Mouse (Mus musculus) midbrain, embryonic 16.5 days (tissue): Measurements from ENCODE around the gene Zfp119b. TPM values are rescaled to one million over a fixed set of nuclear protein-coding genes. Genes with fewer than 3 reads are reported as not detected.

Source experiments
- ATAC-seq: fragments of 200-750 bp; cut with Nextera tagmentation; 2 replicates; pipeline ENCODE4 v1.8.0; 2017; ENCODE audit warnings: moderate TSS enrichment
- H3K27ac ChIP-seq: fragments of 300-500 bp; sonication (generic); 2 replicates; pipeline ENCODE4 v1.5.1; 2014; ENCODE audit warnings: mild to moderate bottlenecking, low read length, mixed read lengths
- H3K27me3 ChIP-seq: fragments of 300-500 bp; sonication (generic); 2 replicates; pipeline ENCODE4 v1.6.1; 2014; ENCODE audit warnings: low read depth, low read length, mixed read lengths; ENCODE audit not compliant: control insufficient read depth, insufficient read depth
- H3K36me3 ChIP-seq: fragments of 300-500 bp; sonication (generic); 2 replicates; pipeline ENCODE4 v1.6.1; 2014; ENCODE audit warnings: mild to moderate bottlenecking, low read length, moderate library complexity, mixed read lengths; ENCODE audit not compliant: control insufficient read depth, insufficient read depth
- H3K4me1 ChIP-seq: fragments of 300-500 bp; sonication (generic); 2 replicates; pipeline ENCODE4 v1.6.1; 2014; ENCODE audit warnings: mild to moderate bottlenecking, low read length, mixed read lengths; ENCODE audit not compliant: control insufficient read depth, insufficient read depth
- H3K4me2 ChIP-seq: fragments of 300-500 bp; sonication (generic); 2 replicates; pipeline ENCODE4 v1.6.1; 2014; ENCODE audit warnings: mild to moderate bottlenecking, low read length, mixed read lengths
- H3K4me3 ChIP-seq: fragments of 300-500 bp; sonication (generic); 2 replicates; pipeline ENCODE4 v1.5.1; 2014; ENCODE audit warnings: low read depth, mild to moderate bottlenecking, low read length, moderate library complexity, mixed read lengths
- H3K9ac ChIP-seq: fragments of 300-500 bp; sonication (generic); 2 replicates; pipeline ENCODE4 v1.6.1; 2014; ENCODE audit warnings: low read depth, low read length, mixed read lengths
- H3K9me3 ChIP-seq: fragments of 300-500 bp; sonication (generic); replicated peaks from 2 replicates; pipeline ENCODE4 v1.6.1; 2014; ENCODE audit warnings: mild to moderate bottlenecking, low read length, mixed read lengths; ENCODE audit not compliant: control insufficient read depth, poor library complexity, severe bottlenecking
- WGBS: fragments of 180-500 bp; shearing (Covaris S2); extraction: QIAGEN DNeasy Blood & Tissue Kit; methylation state at CpG from one replicate; pipeline ENCODE4 v1.1.7; 2014; 5-methylcytosine and 5-hydroxymethylcytosine counted together
- polyA plus RNA-seq: library from polyadenylated mRNA; unstranded; fragments of >200 nt; fragmentation: Nextera tagmentation; extraction: Ambion mirVana; gene quantifications from 2 replicates; pipeline ENCODE4 v1.2.1, GENCODE M21; 2015

Zfp119b gene
- polyA plus RNA-seq, result 10.1 and 11.2 TPM in 2 replicates

DNA sequence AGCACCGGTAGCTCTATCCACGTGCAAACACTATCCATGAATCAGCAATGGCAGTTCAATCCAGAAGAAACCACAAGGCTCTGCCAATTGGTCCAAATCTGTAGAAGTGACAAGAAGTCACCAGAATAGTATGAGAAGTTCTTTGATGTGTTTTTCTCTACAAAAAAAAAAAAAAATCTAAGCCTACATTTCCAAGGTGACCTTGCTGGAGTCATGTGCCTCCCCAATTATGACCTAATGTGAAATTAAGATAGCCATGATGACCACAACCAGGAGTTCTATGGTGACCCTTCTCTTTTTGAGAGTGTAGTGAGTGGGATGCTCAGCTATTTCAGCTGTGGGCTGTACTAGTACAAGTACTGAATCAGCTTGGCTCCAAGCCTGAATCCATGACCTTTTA is at the start of gene Zfp119b:
Gene Zfp119b, minus strand, starts transcription at position 101 of the 400 bp plus-strand sequence.
- Histone ChIP-seq H3K9ac (no peak within 1 kb of the TSS), H3K4me1 (peaks cover 4% of the 10 kb centered on the region; the same call in 1 of the 2 replicates), H3K4me2 (no peak within 1 kb of the TSS), H3K9me3 (no peaks in the 10 kb centered on the region), H3K4me3 (no peak within 1 kb of the TSS), H3K27ac (no peak within 1 kb of the TSS), H3K27me3 (no peaks in the 10 kb centered on the region), H3K36me3 (no peaks in the 10 kb centered on the region)
- WGBS, result 98% methylated on average over 2 of the region's 2 CpGs
- no peak for ATAC-seq

GRCm38 (mm10) chr17:55996007-55996406 is 46.7 kb upstream of the Zfp119b start:
- Histone ChIP-seq H3K4me1 (no peaks in the 10 kb centered on the region), H3K27ac (no peak overlapping the region), H3K9me3 (no peaks in the 10 kb centered on the region), H3K4me2 (no peak overlapping the region), H3K4me3 (no peak overlapping the region), H3K9ac (no peak overlapping the region), H3K27me3 (peaks cover 8% of the 10 kb centered on the region), H3K36me3 (peaks cover 37% of the 10 kb centered on the region)
- ATAC-seq, result no peak
- whole genome bisulfite sequencing, result 89% methylated on average over 15 of the region's 15 CpGs

DNA sequence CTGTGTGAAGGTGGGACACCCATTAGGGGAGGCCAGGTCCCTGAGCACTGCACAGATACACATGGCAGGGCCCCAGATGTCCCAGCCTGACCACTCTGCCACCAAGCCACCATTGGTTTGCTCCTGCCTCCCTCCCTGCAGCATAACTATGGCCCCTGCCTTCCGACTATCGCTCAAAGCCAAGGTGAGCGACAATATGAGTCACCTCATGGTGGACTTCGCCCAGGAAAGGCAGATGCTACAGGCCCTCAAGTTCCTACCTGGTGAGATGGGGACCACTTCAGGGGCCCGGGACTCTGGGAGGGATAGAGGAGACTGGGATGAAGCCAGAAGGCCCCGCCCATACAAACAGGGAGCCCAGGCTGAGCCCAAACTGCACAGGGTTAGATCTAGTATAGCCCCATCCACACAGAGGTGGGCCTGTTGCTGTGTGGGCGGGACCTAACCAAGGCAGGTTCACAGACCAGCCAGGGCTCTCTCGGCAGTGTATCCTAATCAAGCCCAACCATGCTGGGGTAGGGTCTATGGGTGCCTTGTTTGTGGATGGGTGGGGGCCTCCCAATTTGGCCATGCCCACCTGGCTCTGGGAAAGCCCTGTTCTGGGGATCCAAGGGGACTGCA is 41.1 kb upstream of the Zfp119b start:
- Histone ChIP-seq H3K9ac (no peak overlapping the region), H3K27ac (no peak overlapping the region), H3K4me3 (no peak overlapping the region), H3K36me3 (peaks cover 22% of the 10 kb centered on the region), H3K4me2 (no peak overlapping the region), H3K9me3 (no peaks in the 10 kb centered on the region), H3K4me1 (peaks cover 7% of the 10 kb centered on the region), H3K27me3 (no peaks in the 10 kb centered on the region)
- no peak for ATAC-seq
- WGBS, result 90% methylated on average over 8 of the region's 8 CpGs

GRCm38 (mm10) chr17:55986030-55986961 is 37.0 kb upstream of the Zfp119b start, which contains the start of gene Fsd1:
Gene Fsd1, plus strand, starts transcription at chr17:55986509.
- WGBS, result 8% methylated on average over 33 of the region's 35 CpGs
- H3K4me1 ChIP-seq, result peaks cover 7% of the 10 kb centered on the region
- H3K9me3 ChIP-seq, result no peaks in the 10 kb centered on the region
- H3K36me3 ChIP-seq, result peaks cover 3% of the 10 kb centered on the region
- peak within 1 kb of the TSS; percentile 90 for H3K4me2 ChIP-seq
- H3K9ac ChIP-seq, result peak within 1 kb of the TSS; percentile 93
- peak; percentile 86 for ATAC-seq
- no peaks in the 10 kb centered on the region for H3K27me3 ChIP-seq
- H3K27ac ChIP-seq, result peak within 1 kb of the TSS; percentile 75
- peak within 1 kb of the TSS; percentile 73 for H3K4me3 ChIP-seq

DNA sequence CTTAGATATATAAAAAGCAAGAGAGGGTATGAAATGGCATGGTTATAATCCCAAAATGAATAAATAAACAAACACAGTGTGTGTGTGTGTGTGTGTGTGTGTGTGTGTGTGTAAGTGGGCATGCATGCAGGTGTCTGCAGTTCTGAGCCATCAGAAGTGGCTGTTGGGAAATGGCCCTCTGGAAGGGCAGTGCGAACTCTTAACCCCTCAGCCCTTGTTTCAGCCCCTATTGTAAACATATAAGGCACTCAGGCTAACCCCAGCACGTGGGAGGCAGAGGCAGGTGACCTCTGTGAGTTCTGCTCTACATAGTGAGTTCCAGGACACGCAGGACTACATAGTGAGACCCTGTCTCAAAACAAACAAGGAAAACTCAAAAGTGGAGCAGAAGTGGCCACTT is 28.0 kb upstream of the Zfp119b start:
- Histone ChIP-seq H3K9me3 (no peaks in the 10 kb centered on the region), H3K27ac (no peak overlapping the region), H3K4me1 (peaks cover 15% of the 10 kb centered on the region), H3K4me3 (no peak overlapping the region), H3K27me3 (no peaks in the 10 kb centered on the region), H3K4me2 (no peak overlapping the region), H3K9ac (no peak overlapping the region), H3K36me3 (peaks cover 11% of the 10 kb centered on the region; the same call in 1 of the 2 replicates)
- no peak for ATAC-seq
- WGBS, result 71% methylated on average over 3 of the region's 3 CpGs

GRCm38 (mm10) chr17:55976255-55976862 is 27.1 kb upstream of the Zfp119b start:
- H3K4me2 ChIP-seq, result 0 out of 2 replicates have a peak overlapping the region, but pooled peaks have one; percentile 17
- ATAC-seq, result peak; percentile 65
- peak overlapping the region; percentile 43 for H3K9ac ChIP-seq

DNA sequence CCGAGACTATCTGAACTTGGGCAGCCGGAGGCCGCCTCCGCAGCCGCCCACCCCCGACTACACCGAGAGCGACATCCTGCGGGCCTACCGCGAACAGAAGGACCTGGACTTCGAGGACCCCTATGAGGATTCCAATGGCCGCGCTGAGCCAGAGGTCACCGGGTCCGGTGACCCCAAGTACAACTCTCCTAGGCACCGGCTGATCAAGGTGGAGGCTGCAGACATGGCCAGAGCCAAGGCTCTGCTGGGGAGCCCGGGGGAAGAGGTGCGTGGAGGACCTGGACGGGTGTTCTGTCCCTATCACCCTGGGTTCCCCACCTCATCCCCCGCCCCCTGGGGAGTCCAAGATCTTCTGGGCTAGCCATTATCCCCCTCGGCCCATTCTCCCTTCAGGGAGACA is 22.2 kb upstream of the Zfp119b start:
- Histone ChIP-seq H3K27ac (peak overlapping the region; percentile 33; the same call in 1 of the 2 replicates), H3K27me3 (no peaks in the 10 kb centered on the region), H3K9ac (peak overlapping the region; percentile 94), H3K4me1 (peaks cover 40% of the 10 kb centered on the region), H3K9me3 (no peaks in the 10 kb centered on the region), H3K4me3 (peak overlapping the region; percentile 77), H3K36me3 (peaks cover 15% of the 10 kb centered on the region; the same call in 1 of the 2 replicates), H3K4me2 (peak overlapping the region; percentile 97)
- ATAC-seq, result no peak
- WGBS, result 19% methylated on average over 22 of the region's 22 CpGs

More at GRCm38 (mm10) chr17:55976255-55976862, 27.1 kb upstream of the Zfp119b start:
- 17% methylated on average over 13 of the region's 13 CpGs for WGBS
- Histone ChIP-seq H3K9me3 (no peaks in the 10 kb centered on the region), H3K27ac (peak overlapping the region; percentile 69), H3K27me3 (no peaks in the 10 kb centered on the region), H3K36me3 (peaks cover 11% of the 10 kb centered on the region; the same call in 1 of the 2 replicates), H3K4me1 (peaks cover 24% of the 10 kb centered on the region), H3K4me3 (no peak overlapping the region)

DNA sequence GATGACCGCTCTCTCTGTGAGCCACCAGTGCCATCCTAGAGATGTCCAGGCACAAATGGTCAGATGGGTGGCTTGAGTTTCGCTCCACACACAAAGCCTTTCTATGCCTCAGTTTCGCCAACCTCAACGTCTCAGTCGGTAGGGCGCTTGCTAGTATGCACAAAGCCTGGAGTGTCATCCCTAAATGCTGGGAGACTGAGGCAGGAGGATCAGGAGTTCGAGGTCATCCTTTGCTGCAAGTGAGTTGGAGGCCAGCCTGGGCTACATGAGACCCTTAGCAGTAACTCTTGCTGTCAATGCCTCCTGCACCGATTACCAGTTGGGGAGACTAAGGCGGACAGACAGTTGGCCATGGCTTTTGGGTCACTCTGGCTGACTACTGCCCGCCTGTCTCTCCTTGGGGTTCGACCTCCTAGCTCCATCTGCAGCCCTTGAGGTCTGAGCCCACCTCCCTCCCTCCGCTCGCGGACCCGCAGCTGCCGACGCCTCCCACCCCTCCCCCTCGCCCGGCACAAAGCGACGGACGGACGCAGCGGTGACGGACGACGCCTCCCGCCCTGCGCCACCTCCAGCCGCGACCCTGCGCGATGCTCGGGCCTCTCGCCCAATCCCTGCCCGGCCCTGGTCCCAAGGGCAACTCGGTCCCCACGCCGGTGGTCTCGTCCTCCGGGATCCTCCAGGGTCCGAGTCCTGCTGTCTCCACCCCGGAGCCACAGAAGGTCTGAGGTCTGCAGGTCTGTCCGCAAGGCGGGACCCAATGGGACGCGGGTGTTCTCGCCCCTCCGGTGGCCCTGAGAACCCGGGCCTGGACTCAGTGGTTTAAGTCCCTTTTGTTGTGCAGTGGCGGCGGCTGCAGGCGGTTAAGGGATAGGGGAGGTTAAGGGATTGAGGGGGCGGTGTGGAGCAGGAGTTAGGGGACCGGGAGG is 20.9 kb upstream of the Zfp119b start, which contains the start of gene Shd:
Gene Shd, plus strand, starts transcription at position 502 of the 926 bp plus-strand sequence.
- Histone ChIP-seq H3K27ac (peak within 1 kb of the TSS; percentile 87), H3K9me3 (no peaks in the 10 kb centered on the region), H3K4me2 (peak within 1 kb of the TSS; percentile 97), H3K36me3 (peaks cover 15% of the 10 kb centered on the region), H3K27me3 (no peaks in the 10 kb centered on the region), H3K4me1 (peaks cover 36% of the 10 kb centered on the region), H3K4me3 (peak within 1 kb of the TSS; percentile 77), H3K9ac (peak within 1 kb of the TSS; percentile 94)
- peak; percentile 50 for ATAC-seq
- WGBS, result 7% methylated on average over 42 of the region's 55 CpGs
